ENCODE assay signal across 8 mouse cellular contexts in genomic region chr12:33314924-33315643, GRCm38 (mm10).
A peak's percentile ranks its signal among the peaks of the same experiment; 100 is the strongest.
DNase-seq lines count a peak whose midpoint lies in the region; ATAC-seq and TF ChIP-seq lines count a peak whose summit lies in the region.

No protein-coding gene starts in this region.

- H3K36me3 ChIP-seq in lung, postnatal 0 days (ENCODE audit: insufficient read depth, low read length) = no peaks in the 10 kb centered on the region
- H3K36me3 ChIP-seq in forebrain, embryonic 13.5 days (ENCODE audit: poor library complexity, severe bottlenecking) = no peaks in the 10 kb centered on the region
- no peaks in the 10 kb centered on the region for H3K36me3 ChIP-seq in midbrain, embryonic 15.5 days (replicated peaks)

- H3K27ac ChIP-seq in lung, postnatal 0 days (ENCODE audit: low read length) = peak overlapping the region; percentile 54; the same call in 1 of the 2 replicates
- H3K27ac ChIP-seq in forebrain, embryonic 13.5 days = no peak overlapping the region
- no peak overlapping the region for H3K27ac ChIP-seq in midbrain, embryonic 15.5 days

- WGBS in lung, postnatal 0 days = 60% methylated on average over 16 of the region's 16 CpGs
- WGBS in forebrain, embryonic 13.5 days = 87% methylated on average over 16 of the region's 16 CpGs
- 86% methylated on average over 16 of the region's 16 CpGs for WGBS in midbrain, embryonic 15.5 days

- peak; percentile 91 for DNase-seq in 416B (ENCODE audit: low read depth)
- DNase-seq in lung, postnatal 0 days (ENCODE audit: low spot score) = peak; percentile 76
- peak; percentile 73 to 86 for DNase-seq in thymus, adult 18-20 months

- no peaks in the 10 kb centered on the region for H3K27me3 ChIP-seq in lung, postnatal 0 days (replicated peaks; ENCODE audit: insufficient read depth, low read length)
- H3K27me3 ChIP-seq in forebrain, embryonic 13.5 days = no peaks in the 10 kb centered on the region
- no peaks in the 10 kb centered on the region for H3K27me3 ChIP-seq in midbrain, embryonic 15.5 days (replicated peaks)

- ATAC-seq in activated CD4-positive, CD25-positive, alpha-beta regulatory T cell, adult 4 months = peak; percentile 85
- peak; percentile 68 to 85 for ATAC-seq in hematopoietic stem cell, adult 5-6 weeks (replicated peaks in 1 of 2; ENCODE audit: insufficient read depth in 1 of 2, low FRiP score in 2 of 2, low TSS enrichment in 1 of 2, low read depth in 1 of 2, poor library complexity in 2 of 2, severe bottlenecking in 2 of 2)
- ATAC-seq in lung, postnatal 0 days = peak; percentile 72
- ATAC-seq in forebrain, embryonic 13.5 days = no peak
- ATAC-seq in midbrain, embryonic 15.5 days (replicated peaks) = no peak
- no peak for ATAC-seq in frontal cortex, adult (ENCODE audit: low TSS enrichment)

- TF ChIP-seq CTCF in lung, postnatal 0 days (IDR thresholded peaks at IDR 0.05) = no peak

- peak overlapping the region; percentile 47 for H3K4me2 ChIP-seq in lung, postnatal 0 days (replicated peaks; ENCODE audit: low read depth, low read length)
- H3K4me2 ChIP-seq in forebrain, embryonic 13.5 days = no peak overlapping the region
- H3K4me2 ChIP-seq in midbrain, embryonic 15.5 days = no peak overlapping the region

- TF ChIP-seq EP300 in lung, postnatal 0 days (IDR thresholded peaks at IDR 0.05) = peak; percentile 40; the same call in 1 of the 2 replicates

- no peaks in the 10 kb centered on the region for H3K9me3 ChIP-seq in lung, postnatal 0 days (ENCODE audit: low read length)
- no peaks in the 10 kb centered on the region for H3K9me3 ChIP-seq in forebrain, embryonic 13.5 days (replicated peaks)
- H3K9me3 ChIP-seq in midbrain, embryonic 15.5 days = no peaks in the 10 kb centered on the region

- H3K9ac ChIP-seq in lung, postnatal 0 days (replicated peaks; ENCODE audit: low read depth) = no peak overlapping the region
- H3K9ac ChIP-seq in forebrain, embryonic 13.5 days = no peak overlapping the region
- H3K9ac ChIP-seq in midbrain, embryonic 15.5 days = no peak overlapping the region

- 0 out of 2 replicates have a peak overlapping the region, but pooled peaks have one; percentile 8 for H3K4me3 ChIP-seq in lung, postnatal 0 days (ENCODE audit: low read depth, low read length)
- H3K4me3 ChIP-seq in forebrain, embryonic 13.5 days = no peak overlapping the region
- H3K4me3 ChIP-seq in midbrain, embryonic 15.5 days = no peak overlapping the region

- peaks cover 15% of the 10 kb centered on the region; the same call in 1 of the 2 replicates for H3K4me1 ChIP-seq in lung, postnatal 0 days (ENCODE audit: insufficient read depth, low read depth, low read length)
- peaks cover 21% of the 10 kb centered on the region for H3K4me1 ChIP-seq in forebrain, embryonic 13.5 days
- peaks cover 8% of the 10 kb centered on the region for H3K4me1 ChIP-seq in midbrain, embryonic 15.5 days

Comparison
In these comparisons a context has a peak if more than half of its experiments do, and no peak if none do; other contexts are left out.
1. ATAC-seq: peak in activated CD4-positive, CD25-positive, alpha-beta regulatory T cell, adult 4 months (single experiment), hematopoietic stem cell, adult 5-6 weeks (2 of 2) and lung, postnatal 0 days (single experiment); none in forebrain, embryonic 13.5 days (single experiment), midbrain, embryonic 15.5 days (single experiment) and frontal cortex, adult (single experiment).
2. Peak in every context shown above with its lines, with median percentiles within 50 percentile points of each other: DNase-seq.